Mouse (Mus musculus) lung, embryonic 15.5 days (tissue): ENCODE measurements at regions not wholly inside any gene's neighbourhood (a gene's known extent, or its start where the extent isn't known, plus 50 kb on each side); places are given as distances from the start of the nearest gene placed in this dataset.

ENCODE experiments used
- ATAC-seq: fragments of 200-750 bp; cut with Nextera tagmentation; 2 replicates; pipeline ENCODE4 v1.8.0; 2017; ENCODE audit warnings: moderate number of reproducible peaks, borderline replicate concordance; ENCODE audit not compliant: low FRiP score, low TSS enrichment; ENCODE audit errors: extremely low read depth
- H3K27ac ChIP-seq: fragments of 300-500 bp; sonication (generic); 2 replicates; pipeline ENCODE4 v1.5.1; 2015; ENCODE audit warnings: moderate library complexity, mild to moderate bottlenecking, inconsistent platforms
- H3K27me3 ChIP-seq: fragments of 300-500 bp; sonication (generic); 2 replicates; pipeline ENCODE4 v1.6.1; 2015; ENCODE audit warnings: inconsistent platforms
- H3K36me3 ChIP-seq: fragments of 300-500 bp; sonication (generic); 2 replicates; pipeline ENCODE4 v1.6.1; 2015; ENCODE audit warnings: inconsistent platforms
- H3K4me1 ChIP-seq: fragments of 300-500 bp; sonication (generic); 2 replicates; pipeline ENCODE4 v1.6.1; 2015; ENCODE audit warnings: inconsistent platforms
- H3K4me2 ChIP-seq: fragments of 300-500 bp; sonication (generic); 2 replicates; pipeline ENCODE4 v1.6.1; 2015; ENCODE audit warnings: inconsistent platforms, mild to moderate bottlenecking, moderate library complexity
- H3K4me3 ChIP-seq: fragments of 300-500 bp; sonication (generic); 2 replicates; pipeline ENCODE4 v1.5.1; 2015; ENCODE audit warnings: mild to moderate bottlenecking, inconsistent platforms
- H3K9ac ChIP-seq: fragments of 300-500 bp; sonication (generic); 2 replicates; pipeline ENCODE4 v1.6.1; 2015; ENCODE audit warnings: inconsistent platforms
- H3K9me3 ChIP-seq: fragments of 300-500 bp; sonication (generic); 2 replicates; pipeline ENCODE4 v1.6.1; 2016; ENCODE audit warnings: inconsistent platforms
- WGBS: fragments of 180-500 bp; shearing (Covaris S2); methylation state at CpG from one replicate; pipeline ENCODE4 v1.1.7; 2015; 5-methylcytosine and 5-hydroxymethylcytosine counted together

- H3K4me1 ChIP-seq = no peaks in the 10 kb centered on the region
- no peak overlapping the region for H3K27ac ChIP-seq
- H3K9ac ChIP-seq = no peak overlapping the region
- peaks cover 16% of the 10 kb centered on the region for H3K27me3 ChIP-seq
- no peak overlapping the region for H3K4me2 ChIP-seq
- H3K36me3 ChIP-seq = no peaks in the 10 kb centered on the region
- H3K9me3 ChIP-seq = no peaks in the 10 kb centered on the region
- no peak overlapping the region for H3K4me3 ChIP-seq
- no peak for ATAC-seq
- WGBS = 45% methylated on average over 3 of the region's 3 CpGs
These were observed 204.4 kb downstream of the Fam169b start for GRCm38 (mm10) chr7:68478044-68478443.

- Histone ChIP-seq H3K4me2 (no peak overlapping the region), H3K36me3 (no peaks in the 10 kb centered on the region), H3K4me1 (no peaks in the 10 kb centered on the region), H3K27ac (no peak overlapping the region), H3K9ac (no peak overlapping the region), H3K27me3 (no peaks in the 10 kb centered on the region; the same call in 1 of the 2 replicates), H3K9me3 (no peaks in the 10 kb centered on the region), H3K4me3 (no peak overlapping the region)
- 22% methylated on average over 5 of the region's 5 CpGs for WGBS
- no peak for ATAC-seq
These were observed 199.2 kb downstream of the Fam169b start for GRCm38 (mm10) chr7:68472800-68473199.

GRCm38 (mm10) chr7:68470983-68471382 is 197.3 kb downstream of the Fam169b start:
- Histone ChIP-seq H3K27ac (no peak overlapping the region), H3K4me1 (no peaks in the 10 kb centered on the region), H3K4me2 (no peak overlapping the region), H3K4me3 (no peak overlapping the region), H3K9ac (no peak overlapping the region), H3K36me3 (no peaks in the 10 kb centered on the region), H3K27me3 (no peaks in the 10 kb centered on the region; the same call in 1 of the 2 replicates), H3K9me3 (no peaks in the 10 kb centered on the region)
- no peak for ATAC-seq
- WGBS = 25% methylated on average over 11 of the region's 11 CpGs

GRCm38 (mm10) chr7:68468574-68468973 is 194.9 kb downstream of the Fam169b start:
- WGBS = 64% methylated on average over 5 of the region's 5 CpGs
- Histone ChIP-seq H3K9me3 (no peaks in the 10 kb centered on the region), H3K4me3 (no peak overlapping the region), H3K36me3 (no peaks in the 10 kb centered on the region), H3K27me3 (no peaks in the 10 kb centered on the region; the same call in 1 of the 2 replicates), H3K9ac (no peak overlapping the region), H3K27ac (no peak overlapping the region), H3K4me2 (no peak overlapping the region), H3K4me1 (no peaks in the 10 kb centered on the region)
- 0 out of 2 replicates have a peak, but pooled peaks have one; percentile 8 for ATAC-seq

GRCm38 (mm10) chr7:68457842-68458241 is 184.2 kb downstream of the Fam169b start:
- no peak overlapping the region for H3K27ac ChIP-seq
- no peaks in the 10 kb centered on the region for H3K36me3 ChIP-seq
- H3K4me3 ChIP-seq = no peak overlapping the region
- H3K9me3 ChIP-seq = no peaks in the 10 kb centered on the region
- no peaks in the 10 kb centered on the region for H3K4me1 ChIP-seq
- no peak overlapping the region for H3K9ac ChIP-seq
- WGBS = 83% methylated on average over 1 of the region's 1 CpGs
- no peak overlapping the region for H3K4me2 ChIP-seq
- no peaks in the 10 kb centered on the region for H3K27me3 ChIP-seq
- no peak for ATAC-seq

GRCm38 (mm10) chr7:68455451-68455850 is 181.8 kb downstream of the Fam169b start:
- H3K27ac ChIP-seq = no peak overlapping the region
- H3K9ac ChIP-seq = no peak overlapping the region
- H3K9me3 ChIP-seq = no peaks in the 10 kb centered on the region
- no peaks in the 10 kb centered on the region for H3K4me1 ChIP-seq
- ATAC-seq = no peak
- H3K36me3 ChIP-seq = no peaks in the 10 kb centered on the region
- no peak overlapping the region for H3K4me3 ChIP-seq
- H3K4me2 ChIP-seq = no peak overlapping the region
- 26% methylated on average over 5 of the region's 5 CpGs for WGBS
- H3K27me3 ChIP-seq = no peaks in the 10 kb centered on the region

- H3K4me1 ChIP-seq = no peaks in the 10 kb centered on the region
- H3K27me3 ChIP-seq = no peaks in the 10 kb centered on the region
- no peak overlapping the region for H3K27ac ChIP-seq
- H3K9me3 ChIP-seq = no peaks in the 10 kb centered on the region
- no peak for ATAC-seq
- no peak overlapping the region for H3K4me2 ChIP-seq
- no peak overlapping the region for H3K9ac ChIP-seq
- 84% methylated on average over 8 of the region's 8 CpGs for WGBS
- H3K4me3 ChIP-seq = no peak overlapping the region
- no peaks in the 10 kb centered on the region for H3K36me3 ChIP-seq
These were observed 179.5 kb downstream of the Fam169b start for GRCm38 (mm10) chr7:68453028-68453692.

GRCm38 (mm10) chr7:68444426-68445095 is 170.9 kb downstream of the Fam169b start:
- no peaks in the 10 kb centered on the region for H3K9me3 ChIP-seq
- no peak overlapping the region for H3K9ac ChIP-seq
- no peaks in the 10 kb centered on the region for H3K36me3 ChIP-seq
- H3K27me3 ChIP-seq = no peaks in the 10 kb centered on the region
- H3K27ac ChIP-seq = no peak overlapping the region
- ATAC-seq = no peak
- H3K4me2 ChIP-seq = no peak overlapping the region
- 71% methylated on average over 11 of the region's 11 CpGs for WGBS
- no peak overlapping the region for H3K4me3 ChIP-seq
- no peaks in the 10 kb centered on the region for H3K4me1 ChIP-seq

GRCm38 (mm10) chr7:68440661-68441150 is 167.1 kb downstream of the Fam169b start:
- Histone ChIP-seq H3K4me1 (no peaks in the 10 kb centered on the region), H3K27me3 (no peaks in the 10 kb centered on the region), H3K9ac (no peak overlapping the region), H3K36me3 (no peaks in the 10 kb centered on the region), H3K27ac (no peak overlapping the region), H3K9me3 (no peaks in the 10 kb centered on the region), H3K4me2 (no peak overlapping the region), H3K4me3 (no peak overlapping the region)
- WGBS = 59% methylated on average over 11 of the region's 11 CpGs
- ATAC-seq = no peak

GRCm38 (mm10) chr7:68428946-68429345 is 155.3 kb downstream of the Fam169b start:
- H3K9ac ChIP-seq = no peak overlapping the region
- no peak for ATAC-seq
- no peak overlapping the region for H3K27ac ChIP-seq
- no peak overlapping the region for H3K4me2 ChIP-seq
- H3K27me3 ChIP-seq = no peaks in the 10 kb centered on the region
- no peaks in the 10 kb centered on the region for H3K9me3 ChIP-seq
- 70% methylated on average over 4 of the region's 4 CpGs for WGBS
- no peaks in the 10 kb centered on the region for H3K36me3 ChIP-seq
- no peak overlapping the region for H3K4me3 ChIP-seq
- no peaks in the 10 kb centered on the region for H3K4me1 ChIP-seq

GRCm38 (mm10) chr7:68415890-68416289 is 142.3 kb downstream of the Fam169b start:
- WGBS = 69% methylated on average over 7 of the region's 7 CpGs

GRCm38 (mm10) chr7:68412786-68413185 is 139.1 kb downstream of the Fam169b start:
- Histone ChIP-seq H3K4me2 (no peak overlapping the region), H3K4me1 (no peaks in the 10 kb centered on the region), H3K9ac (no peak overlapping the region), H3K9me3 (no peaks in the 10 kb centered on the region), H3K27ac (no peak overlapping the region), H3K36me3 (no peaks in the 10 kb centered on the region), H3K4me3 (no peak overlapping the region), H3K27me3 (peaks cover 4% of the 10 kb centered on the region; the same call in 1 of the 2 replicates)
- 37% methylated on average over 1 of the region's 1 CpGs for WGBS
- ATAC-seq = no peak

More at GRCm38 (mm10) chr7:68415890-68416289, 142.3 kb downstream of the Fam169b start:
- no peaks in the 10 kb centered on the region for H3K36me3 ChIP-seq
- H3K27me3 ChIP-seq = no peaks in the 10 kb centered on the region
- no peaks in the 10 kb centered on the region for H3K9me3 ChIP-seq
- H3K4me1 ChIP-seq = no peaks in the 10 kb centered on the region
- no peak overlapping the region for H3K4me2 ChIP-seq
- H3K27ac ChIP-seq = no peak overlapping the region
- H3K9ac ChIP-seq = no peak overlapping the region
- no peak overlapping the region for H3K4me3 ChIP-seq
- ATAC-seq = no peak
